Mouse (Mus musculus): ENCODE data around the gene Unc93a2. TPM values are rescaled to one million over a fixed set of nuclear protein-coding genes. Genes with fewer than 3 reads are reported as not detected.
"Not testable (repeated sequence)": the region's sequence is repeated elsewhere in the genome, so short reads cannot be mapped to it uniquely, and the experiment has no call there.

Unc93a2 gene
- polyA plus RNA-seq, 1 experiment from 2014 or later = not detected

- WGBS = no CpG with 5 or more reads among the region's 2 CpGs
- not testable (repeated sequence) for H3K9ac ChIP-seq (ENCODE audit: low read depth, low read length); H3K4me2 ChIP-seq (ENCODE audit: low read length); H3K27ac ChIP-seq; DNase-seq (ENCODE audit: low spot score); H3K36me3 ChIP-seq (ENCODE audit: insufficient read depth, low read length); H3K4me3 ChIP-seq (replicated peaks; ENCODE audit: low read depth, low read length); H3K27me3 ChIP-seq (ENCODE audit: insufficient read depth, low read length); ATAC-seq (replicated peaks; ENCODE audit: low FRiP score, low read depth); H3K9me3 ChIP-seq (replicated peaks; ENCODE audit: low read length); H3K4me1 ChIP-seq (replicated peaks; ENCODE audit: insufficient read depth, low read length)
Measured at GRCm38 (mm10) chr17:7396288-7396687, 11.0 kb upstream of the Unc93a2 start.

- not testable (repeated sequence) for H3K4me1 ChIP-seq (replicated peaks; ENCODE audit: insufficient read depth, low read length); H3K9me3 ChIP-seq (replicated peaks; ENCODE audit: low read length); H3K4me2 ChIP-seq (ENCODE audit: low read length); H3K9ac ChIP-seq (ENCODE audit: low read depth, low read length); ATAC-seq (replicated peaks; ENCODE audit: low FRiP score, low read depth); H3K27ac ChIP-seq; H3K27me3 ChIP-seq (ENCODE audit: insufficient read depth, low read length); DNase-seq (ENCODE audit: low spot score); H3K4me3 ChIP-seq (replicated peaks; ENCODE audit: low read depth, low read length); H3K36me3 ChIP-seq (ENCODE audit: insufficient read depth, low read length)
- WGBS = 95% methylated on average over 6 of the region's 8 CpGs
Measured at GRCm38 (mm10) chr17:7395671-7396070, 10.4 kb upstream of the Unc93a2 start.

- not testable (repeated sequence) for ATAC-seq (replicated peaks; ENCODE audit: low FRiP score, low read depth); H3K27ac ChIP-seq; H3K4me1 ChIP-seq (replicated peaks; ENCODE audit: insufficient read depth, low read length); H3K4me2 ChIP-seq (ENCODE audit: low read length); H3K9ac ChIP-seq (ENCODE audit: low read depth, low read length); H3K9me3 ChIP-seq (replicated peaks; ENCODE audit: low read length); H3K27me3 ChIP-seq (ENCODE audit: insufficient read depth, low read length); H3K36me3 ChIP-seq (ENCODE audit: insufficient read depth, low read length); H3K4me3 ChIP-seq (replicated peaks; ENCODE audit: low read depth, low read length); DNase-seq (ENCODE audit: low spot score)
- WGBS = 89% methylated on average over 7 of the region's 7 CpGs
Measured at GRCm38 (mm10) chr17:7395116-7395515, 9.9 kb upstream of the Unc93a2 start.

GRCm38 (mm10) chr17:7389898-7390297 is 4.6 kb upstream of the Unc93a2 start:
- DNase-seq (ENCODE audit: low spot score); H3K27me3 ChIP-seq (ENCODE audit: insufficient read depth, low read length); H3K4me2 ChIP-seq (ENCODE audit: low read length); H3K4me3 ChIP-seq (replicated peaks; ENCODE audit: low read depth, low read length); H3K36me3 ChIP-seq (ENCODE audit: insufficient read depth, low read length); H3K9me3 ChIP-seq (replicated peaks; ENCODE audit: low read length); ATAC-seq (replicated peaks; ENCODE audit: low FRiP score, low read depth); H3K27ac ChIP-seq; H3K4me1 ChIP-seq (replicated peaks; ENCODE audit: insufficient read depth, low read length); H3K9ac ChIP-seq (ENCODE audit: low read depth, low read length): not testable (repeated sequence)
- 79% methylated on average over 7 of the region's 7 CpGs for WGBS

- H3K4me1 ChIP-seq (replicated peaks; ENCODE audit: insufficient read depth, low read length); H3K4me2 ChIP-seq (ENCODE audit: low read length): not testable (repeated sequence)
- WGBS = 84% methylated on average over 6 of the region's 8 CpGs
Measured at GRCm38 (mm10) chr17:7388958-7389356, 3.7 kb upstream of the Unc93a2 start.

GRCm38 (mm10) chr17:7388341-7388957 is 3.2 kb upstream of the Unc93a2 start:
- H3K4me2 ChIP-seq (ENCODE audit: low read length); DNase-seq (ENCODE audit: low spot score); H3K9me3 ChIP-seq (replicated peaks; ENCODE audit: low read length); H3K36me3 ChIP-seq (ENCODE audit: insufficient read depth, low read length); H3K4me3 ChIP-seq (replicated peaks; ENCODE audit: low read depth, low read length); H3K9ac ChIP-seq (ENCODE audit: low read depth, low read length); H3K27ac ChIP-seq; H3K4me1 ChIP-seq (replicated peaks; ENCODE audit: insufficient read depth, low read length); H3K27me3 ChIP-seq (ENCODE audit: insufficient read depth, low read length): not testable (repeated sequence)
- WGBS = no CpG with 5 or more reads among the region's 2 CpGs
- peak; percentile 26; the same call in 1 of the 2 replicates for ATAC-seq (replicated peaks; ENCODE audit: low FRiP score, low read depth)

More at GRCm38 (mm10) chr17:7388958-7389356, 3.7 kb upstream of the Unc93a2 start:
- not testable (repeated sequence) for H3K27ac ChIP-seq; H3K27me3 ChIP-seq (ENCODE audit: insufficient read depth, low read length); H3K4me3 ChIP-seq (replicated peaks; ENCODE audit: low read depth, low read length); H3K9ac ChIP-seq (ENCODE audit: low read depth, low read length); H3K36me3 ChIP-seq (ENCODE audit: insufficient read depth, low read length); H3K9me3 ChIP-seq (replicated peaks; ENCODE audit: low read length); ATAC-seq (replicated peaks; ENCODE audit: low FRiP score, low read depth); DNase-seq (ENCODE audit: low spot score)

- H3K27me3 ChIP-seq (ENCODE audit: insufficient read depth, low read length); H3K4me3 ChIP-seq (replicated peaks; ENCODE audit: low read depth, low read length); ATAC-seq (replicated peaks; ENCODE audit: low FRiP score, low read depth); H3K9me3 ChIP-seq (replicated peaks; ENCODE audit: low read length); H3K27ac ChIP-seq; H3K36me3 ChIP-seq (ENCODE audit: insufficient read depth, low read length); H3K9ac ChIP-seq (ENCODE audit: low read depth, low read length); DNase-seq (ENCODE audit: low spot score); H3K4me2 ChIP-seq (ENCODE audit: low read length); H3K4me1 ChIP-seq (replicated peaks; ENCODE audit: insufficient read depth, low read length): not testable (repeated sequence)
- WGBS = 82% methylated on average over 8 of the region's 8 CpGs
Measured at GRCm38 (mm10) chr17:7386016-7386415, 752 bp upstream of the Unc93a2 start.

- not testable (repeated sequence) for H3K27me3 ChIP-seq (ENCODE audit: insufficient read depth, low read length)
Measured at GRCm38 (mm10) chr17:7383167-7384143, 1.8 kb downstream of the Unc93a2 start.

GRCm38 (mm10) chr17:7382711-7383110 is 2.6 kb downstream of the Unc93a2 start:
- not testable (repeated sequence) for H3K9ac ChIP-seq (ENCODE audit: low read depth, low read length); H3K4me1 ChIP-seq (replicated peaks; ENCODE audit: insufficient read depth, low read length); H3K27ac ChIP-seq; H3K36me3 ChIP-seq (ENCODE audit: insufficient read depth, low read length); H3K4me3 ChIP-seq (replicated peaks; ENCODE audit: low read depth, low read length); H3K4me2 ChIP-seq (ENCODE audit: low read length); DNase-seq (ENCODE audit: low spot score); H3K9me3 ChIP-seq (replicated peaks; ENCODE audit: low read length); H3K27me3 ChIP-seq (ENCODE audit: insufficient read depth, low read length)
- 27% methylated on average over 1 of the region's 3 CpGs for WGBS
- ATAC-seq (replicated peaks; ENCODE audit: low FRiP score, low read depth) = 0 out of 2 replicates have a peak, but pooled peaks have one; percentile 7

More at GRCm38 (mm10) chr17:7383167-7384143, 1.8 kb downstream of the Unc93a2 start:
- H3K9ac ChIP-seq (ENCODE audit: low read depth, low read length); ATAC-seq (replicated peaks; ENCODE audit: low FRiP score, low read depth); H3K4me2 ChIP-seq (ENCODE audit: low read length); DNase-seq (ENCODE audit: low spot score); H3K9me3 ChIP-seq (replicated peaks; ENCODE audit: low read length); H3K4me1 ChIP-seq (replicated peaks; ENCODE audit: insufficient read depth, low read length); H3K4me3 ChIP-seq (replicated peaks; ENCODE audit: low read depth, low read length); H3K27ac ChIP-seq; H3K36me3 ChIP-seq (ENCODE audit: insufficient read depth, low read length): not testable (repeated sequence)
- WGBS = 59% methylated on average over 7 of the region's 13 CpGs

Measured in kidney, postnatal 0 days (tissue).